ENCODE assay signal across 11 mouse cellular contexts in genomic region chr2:27746854-27747253, GRCm38 (mm10).
A peak's percentile ranks its signal among the peaks of the same experiment; 100 is the strongest.
DNase-seq lines count a peak whose midpoint lies in the region; ATAC-seq lines count a peak whose summit lies in the region.
"Had no signal": no experiment of that assay in that cellular context is flagged by ENCODE, and none has a peak within 500 bp of the region (broad histone marks: within the 10 kb centered on the region; RNA-seq: fewer than 3 reads in every experiment).

No protein-coding gene starts in this region.

- H3K36me3 ChIP-seq in forebrain, embryonic 14.5 days (ENCODE audit: control insufficient read depth, insufficient read depth, low read length) = peaks cover 3% of the 10 kb centered on the region
- H3K36me3 ChIP-seq in forebrain, embryonic 12.5 days (replicated peaks) = peaks cover 30% of the 10 kb centered on the region
- peaks cover 29% of the 10 kb centered on the region for H3K36me3 ChIP-seq in lung, embryonic 15.5 days
- 0 out of 2 replicates have a peak, but pooled peaks cover 5% of the 10 kb centered on the region for H3K36me3 ChIP-seq in hindbrain, embryonic 14.5 days (replicated peaks; ENCODE audit: control insufficient read depth, insufficient read depth)
- H3K36me3 ChIP-seq in neural tube, embryonic 15.5 days = no peaks in the 10 kb centered on the region

- H3K9me3 ChIP-seq in forebrain, embryonic 14.5 days (replicated peaks; ENCODE audit: control insufficient read depth, low read length) = no peaks in the 10 kb centered on the region
- no peaks in the 10 kb centered on the region for H3K9me3 ChIP-seq in forebrain, embryonic 12.5 days
- no peaks in the 10 kb centered on the region for H3K9me3 ChIP-seq in lung, embryonic 15.5 days
- H3K9me3 ChIP-seq in hindbrain, embryonic 14.5 days (ENCODE audit: control insufficient read depth, low read length) = no peaks in the 10 kb centered on the region
- H3K9me3 ChIP-seq in neural tube, embryonic 15.5 days (replicated peaks) = no peaks in the 10 kb centered on the region

- ATAC-seq in forebrain, embryonic 14.5 days = peak; percentile 45
- no peak for ATAC-seq in forebrain, embryonic 12.5 days (ENCODE audit: low FRiP score)
- no peak for ATAC-seq in lung, embryonic 15.5 days (ENCODE audit: borderline replicate concordance, extremely low read depth, low FRiP score, low TSS enrichment)
- no peak for ATAC-seq in hindbrain, embryonic 14.5 days (ENCODE audit: low FRiP score)
- no peak for ATAC-seq in neural tube, embryonic 15.5 days (ENCODE audit: low FRiP score)
- ATAC-seq: Patski had no signal

- 32% methylated on average over 2 of the region's 2 CpGs for WGBS in forebrain, embryonic 14.5 days
- WGBS in forebrain, embryonic 12.5 days = 40% methylated on average over 2 of the region's 2 CpGs
- 79% methylated on average over 2 of the region's 2 CpGs for WGBS in lung, embryonic 15.5 days
- 55% methylated on average over 2 of the region's 2 CpGs for WGBS in hindbrain, embryonic 14.5 days
- WGBS in neural tube, embryonic 15.5 days = 57% methylated on average over 2 of the region's 2 CpGs

- no peak overlapping the region for H3K4me2 ChIP-seq in forebrain, embryonic 14.5 days (ENCODE audit: low read length)
- no peak overlapping the region for H3K4me2 ChIP-seq in forebrain, embryonic 12.5 days
- no peak overlapping the region for H3K4me2 ChIP-seq in lung, embryonic 15.5 days
- H3K4me2 ChIP-seq in hindbrain, embryonic 14.5 days (replicated peaks) = no peak overlapping the region
- H3K4me2 ChIP-seq in neural tube, embryonic 15.5 days = no peak overlapping the region
- H3K4me2 ChIP-seq: liver, embryonic 11.5 days had no signal

- DNase-seq in forebrain, embryonic 14.5 days (ENCODE audit: low spot score) = peak; percentile 60
- DNase-seq in lung, postnatal 10 days = no peak
- no peak for DNase-seq in hindbrain, embryonic 14.5 days (ENCODE audit: low spot score)
- DNase-seq in embryo, embryonic 9.5 days (ENCODE audit: extremely low spot score) = no peak
- DNase-seq in gastrocnemius, postnatal 25 days = no peak
- DNase-seq: heart, postnatal 36 days had no signal

- no peak overlapping the region for H3K4me3 ChIP-seq in forebrain, embryonic 14.5 days (ENCODE audit: low read depth, low read length)
- H3K4me3 ChIP-seq in forebrain, embryonic 12.5 days (replicated peaks) = no peak overlapping the region
- no peak overlapping the region for H3K4me3 ChIP-seq in lung, embryonic 15.5 days
- no peak overlapping the region for H3K4me3 ChIP-seq in hindbrain, embryonic 14.5 days (replicated peaks; ENCODE audit: low read length)
- H3K4me3 ChIP-seq in neural tube, embryonic 15.5 days (replicated peaks) = no peak overlapping the region

- no peak overlapping the region for H3K9ac ChIP-seq in forebrain, embryonic 14.5 days (ENCODE audit: low read length)
- H3K9ac ChIP-seq in forebrain, embryonic 12.5 days = no peak overlapping the region
- H3K9ac ChIP-seq in lung, embryonic 15.5 days = no peak overlapping the region
- H3K9ac ChIP-seq in hindbrain, embryonic 14.5 days = no peak overlapping the region
- H3K9ac ChIP-seq in neural tube, embryonic 15.5 days (replicated peaks) = no peak overlapping the region

- H3K27ac ChIP-seq in forebrain, embryonic 14.5 days (ENCODE audit: low read depth, low read length) = 0 out of 2 replicates have a peak overlapping the region, but pooled peaks have one; percentile 0
- H3K27ac ChIP-seq in forebrain, embryonic 12.5 days = no peak overlapping the region
- peak overlapping the region; percentile 91; the same call in 1 of the 2 replicates for H3K27ac ChIP-seq in lung, embryonic 15.5 days
- H3K27ac ChIP-seq in hindbrain, embryonic 14.5 days = 0 out of 2 replicates have a peak overlapping the region, but pooled peaks have one; percentile 17
- peak overlapping the region; percentile 51; the same call in 1 of the 2 replicates for H3K27ac ChIP-seq in neural tube, embryonic 15.5 days (replicated peaks)

- peaks cover 28% of the 10 kb centered on the region for H3K4me1 ChIP-seq in forebrain, embryonic 14.5 days (ENCODE audit: control insufficient read depth, insufficient read depth, low read length)
- peaks cover 40% of the 10 kb centered on the region for H3K4me1 ChIP-seq in forebrain, embryonic 12.5 days
- peaks cover 67% of the 10 kb centered on the region for H3K4me1 ChIP-seq in lung, embryonic 15.5 days
- H3K4me1 ChIP-seq in hindbrain, embryonic 14.5 days (replicated peaks; ENCODE audit: control insufficient read depth, insufficient read depth, low read length) = peaks cover 12% of the 10 kb centered on the region
- peaks cover 38% of the 10 kb centered on the region for H3K4me1 ChIP-seq in neural tube, embryonic 15.5 days

- H3K27me3 ChIP-seq in forebrain, embryonic 14.5 days (replicated peaks; ENCODE audit: control insufficient read depth, insufficient read depth, low read length) = no peaks in the 10 kb centered on the region
- H3K27me3 ChIP-seq in forebrain, embryonic 12.5 days = no peaks in the 10 kb centered on the region; the same call in 1 of the 2 replicates
- no peaks in the 10 kb centered on the region for H3K27me3 ChIP-seq in lung, embryonic 15.5 days
- H3K27me3 ChIP-seq in hindbrain, embryonic 14.5 days (ENCODE audit: control insufficient read depth, insufficient read depth, low read length) = no peaks in the 10 kb centered on the region
- H3K27me3 ChIP-seq in neural tube, embryonic 15.5 days (replicated peaks) = no peaks in the 10 kb centered on the region
- H3K27me3 ChIP-seq: Patski had no signal
